Comparison of ENCODE assay signal across 14 mouse cellular contexts in genomic region chr11:115098203-115098932, GRCm38 (mm10). TPM values are rescaled to one million over a fixed set of nuclear protein-coding genes. Genes with fewer than 3 reads are reported as not detected.
A peak's percentile ranks its signal among the peaks of the same experiment; 100 is the strongest.
DNase-seq lines count a peak whose midpoint lies in the region; ATAC-seq and TF ChIP-seq lines count a peak whose summit lies in the region.
"Had no signal": no experiment of that assay in that cellular context is flagged by ENCODE, and none has a peak within 500 bp of the region (broad histone marks: within the 10 kb centered on the region; RNA-seq: fewer than 3 reads in every experiment).

No protein-coding gene starts in this region.

- no peak for TF ChIP-seq EP300 in lung, postnatal 0 days (IDR thresholded peaks at IDR 0.05)

- no peak overlapping the region for H3K4me2 ChIP-seq in lung, embryonic 14.5 days
- no peak overlapping the region for H3K4me2 ChIP-seq in lung, postnatal 0 days (replicated peaks; ENCODE audit: low read depth, low read length)
- H3K4me2 ChIP-seq: embryonic facial prominence, embryonic 13.5 days; hindbrain, embryonic 12.5 days; liver, embryonic 11.5 days had no signal

- TF ChIP-seq CTCF in lung, embryonic 14.5 days (IDR thresholded peaks at IDR 0.05; ENCODE audit: low read depth): no peak
- no peak for TF ChIP-seq CTCF in lung, postnatal 0 days (IDR thresholded peaks at IDR 0.05)

- no peak overlapping the region for H3K9ac ChIP-seq in lung, embryonic 14.5 days
- H3K9ac ChIP-seq in lung, postnatal 0 days (replicated peaks; ENCODE audit: low read depth): no peak overlapping the region
- H3K9ac ChIP-seq: embryonic facial prominence, embryonic 13.5 days; hindbrain, embryonic 12.5 days had no signal

- H3K4me1 ChIP-seq in lung, embryonic 14.5 days (ENCODE audit: insufficient read depth): no peaks in the 10 kb centered on the region
- no peaks in the 10 kb centered on the region for H3K4me1 ChIP-seq in lung, postnatal 0 days (ENCODE audit: insufficient read depth, low read depth, low read length)

- peak; percentile 53 for DNase-seq in embryo, embryonic 11 days
- DNase-seq in embryo, embryonic 9.5 days (ENCODE audit: extremely low spot score): no peak
- peak; percentile 23 for DNase-seq in lung, embryonic 14.5 days
- DNase-seq in lung, postnatal 0 days (ENCODE audit: low spot score): no peak
- DNase-seq in cerebellum, postnatal 14 days: peak; percentile 33 to 58
- DNase-seq in layer of hippocampus, postnatal 36 days: peak; percentile 16 to 39
- no peak for DNase-seq in gastrocnemius, postnatal 36 days
- DNase-seq in left cerebral cortex, adult 8-10 months (ENCODE audit: low spot score in 2 of 2): no peak
- DNase-seq: adrenal gland, postnatal 10 days had no signal

- H3K4me3 ChIP-seq in lung, embryonic 14.5 days (ENCODE audit: low read depth, low read length): no peak overlapping the region
- H3K4me3 ChIP-seq in lung, postnatal 0 days (ENCODE audit: low read depth, low read length): no peak overlapping the region
- H3K4me3 ChIP-seq: embryonic facial prominence, embryonic 13.5 days; hindbrain, embryonic 12.5 days had no signal

- H3K27ac ChIP-seq in lung, embryonic 14.5 days (ENCODE audit: low read depth): no peak overlapping the region
- H3K27ac ChIP-seq in lung, postnatal 0 days (ENCODE audit: low read length): no peak overlapping the region
- H3K27ac ChIP-seq: embryonic facial prominence, embryonic 13.5 days; hindbrain, embryonic 12.5 days had no signal

- WGBS in lung, embryonic 14.5 days: 35% methylated on average over 10 of the region's 10 CpGs
- WGBS in lung, postnatal 0 days: 35% methylated on average over 10 of the region's 10 CpGs

- H3K9me3 ChIP-seq in lung, embryonic 14.5 days (ENCODE audit: low read depth, low read length): no peaks in the 10 kb centered on the region
- H3K9me3 ChIP-seq in lung, postnatal 0 days (ENCODE audit: low read length): 0 out of 2 replicates have a peak, but pooled peaks cover 2% of the 10 kb centered on the region
- H3K9me3 ChIP-seq: embryonic facial prominence, embryonic 13.5 days; hindbrain, embryonic 12.5 days had no signal

- intact Hi-C loops in gastrocnemius, postnatal 36 days (cut with DNase I): no loop called here

- no peaks in the 10 kb centered on the region for H3K27me3 ChIP-seq in lung, embryonic 14.5 days (ENCODE audit: insufficient read depth, low read length)
- no peaks in the 10 kb centered on the region for H3K27me3 ChIP-seq in lung, postnatal 0 days (replicated peaks; ENCODE audit: insufficient read depth, low read length)

- H3K36me3 ChIP-seq in lung, embryonic 14.5 days (ENCODE audit: insufficient read depth): no peaks in the 10 kb centered on the region
- no peaks in the 10 kb centered on the region for H3K36me3 ChIP-seq in lung, postnatal 0 days (ENCODE audit: insufficient read depth, low read length)
- H3K36me3 ChIP-seq: embryonic facial prominence, embryonic 13.5 days; hindbrain, embryonic 12.5 days had no signal

- no peak for ATAC-seq in lung, embryonic 14.5 days (ENCODE audit: insufficient read depth)
- ATAC-seq in lung, postnatal 0 days: no peak

RNA-seq across cellular contexts. Expression of gene Rab37, which starts 7.1 kb away (rescaled TPM):
- 0.35 and 0.55 TPM in 2 replicates for polyA plus RNA-seq in lung, embryonic 14.5 days (2014; fragmentation: Nextera tagmentation; extraction: Ambion mirVana)
- polyA plus RNA-seq in lung, postnatal 0 days (2015; fragmentation: Nextera tagmentation; extraction: Ambion mirVana): 0.56 and 0.85 TPM in 2 replicates
- total RNA-seq in layer of hippocampus, postnatal 36 days (2021): 1 to 10 TPM; 2.3 to 2.7 TPM
- under 1 TPM; 0.10 to 0.43 TPM for total RNA-seq in gastrocnemius, postnatal 36 days (2021)
- 1 to 10 TPM; 3.3 to 6.1 (median 4.8) TPM for total RNA-seq in left cerebral cortex, adult 8-10 months (2022)

RNA-seq across cellular contexts. Expression of gene Cd300lf, which starts 35.4 kb away (rescaled TPM):
- 0.91 and 1.1 TPM in 2 replicates for polyA plus RNA-seq in lung, embryonic 14.5 days (2014; fragmentation: Nextera tagmentation; extraction: Ambion mirVana)
- polyA plus RNA-seq in lung, postnatal 0 days (2015; fragmentation: Nextera tagmentation; extraction: Ambion mirVana): 12.7 and 13.1 TPM in 2 replicates
- under 1 TPM; 0.22 to 0.58 TPM for total RNA-seq in layer of hippocampus, postnatal 36 days (2021)
- not detected for total RNA-seq in gastrocnemius, postnatal 36 days (2021)
- 1 to 10 TPM in 2 of 4 experiments, under 1 TPM in 2; 0.30 to 2.6 (median 0.83) TPM for total RNA-seq in left cerebral cortex, adult 8-10 months (2022)

RNA-seq across cellular contexts. Expression of gene Cd300e, which starts 36.4 kb away (rescaled TPM):
- not detected in 2 replicates for polyA plus RNA-seq in lung, embryonic 14.5 days (2014; fragmentation: Nextera tagmentation; extraction: Ambion mirVana)
- 0.21 and 0.31 TPM in 2 replicates for polyA plus RNA-seq in lung, postnatal 0 days (2015; fragmentation: Nextera tagmentation; extraction: Ambion mirVana)
- total RNA-seq in layer of hippocampus, postnatal 36 days (2021): not detected
- not detected for total RNA-seq in gastrocnemius, postnatal 36 days (2021)
- under 1 TPM; 0.16 to 0.74 (median 0.44) TPM for total RNA-seq in left cerebral cortex, adult 8-10 months (2022)
- total RNA-seq: megakaryocyte-erythroid progenitor cell, adult 5-6 weeks; MEL had no signal
- polyA plus RNA-seq: embryonic facial prominence, embryonic 13.5 days; hindbrain, embryonic 12.5 days had no signal

RNA-seq across cellular contexts. Expression of gene Cd300ld3, which starts 50.2 kb away (rescaled TPM):
- polyA plus RNA-seq in lung, embryonic 14.5 days (2014; fragmentation: Nextera tagmentation; extraction: Ambion mirVana): not detected in 2 replicates
- not detected in 2 replicates for polyA plus RNA-seq in lung, postnatal 0 days (2015; fragmentation: Nextera tagmentation; extraction: Ambion mirVana)
- not detected for total RNA-seq in layer of hippocampus, postnatal 36 days (2021)
- 1 to 10 TPM; 1.2 to 2.7 TPM for total RNA-seq in gastrocnemius, postnatal 36 days (2021)
- total RNA-seq in left cerebral cortex, adult 8-10 months (2022): 1 to 10 TPM in 2 of 4 experiments, not detected in 2; 1.3 to 2.8 TPM
- total RNA-seq: MEL had no signal
- polyA plus RNA-seq: embryonic facial prominence, embryonic 13.5 days; hindbrain, embryonic 12.5 days; liver, embryonic 11.5 days had no signal

Comparison
In these comparisons a context has a peak if more than half of its experiments do, and no peak if none do; other contexts are left out.
1. DNase-seq: peak in embryo, embryonic 11 days (single experiment), lung, embryonic 14.5 days (single experiment), cerebellum, postnatal 14 days (2 of 2) and layer of hippocampus, postnatal 36 days (2 of 2); none in embryo, embryonic 9.5 days (single experiment), lung, postnatal 0 days (single experiment), gastrocnemius, postnatal 36 days (0 of 2) and left cerebral cortex, adult 8-10 months (0 of 2).